ENCODE assay signal across 7 mouse cellular contexts in genomic region chr4:116707666-116708065, GRCm38 (mm10). TPM values are rescaled to one million over a fixed set of nuclear protein-coding genes. Genes with fewer than 3 reads are reported as not detected.
DNase-seq lines count a peak whose midpoint lies in the region; ATAC-seq and TF ChIP-seq lines count a peak whose summit lies in the region.

No protein-coding gene starts in this region.

- no peaks in the 10 kb centered on the region for H3K27me3 ChIP-seq in lung, embryonic 15.5 days
- H3K27me3 ChIP-seq in hindbrain, embryonic 10.5 days (ENCODE audit: insufficient read depth, poor library complexity, severe bottlenecking), result no peaks in the 10 kb centered on the region
- no peaks in the 10 kb centered on the region for H3K27me3 ChIP-seq in liver, postnatal 0 days (ENCODE audit: insufficient read depth, low read length)

- no peaks in the 10 kb centered on the region for H3K9me3 ChIP-seq in lung, embryonic 15.5 days
- H3K9me3 ChIP-seq in hindbrain, embryonic 10.5 days, result no peaks in the 10 kb centered on the region
- H3K9me3 ChIP-seq in liver, postnatal 0 days (ENCODE audit: low read length), result no peaks in the 10 kb centered on the region

- TF ChIP-seq CTCF in cortical plate, adult 2 months (IDR thresholded peaks at IDR 0.05; ENCODE audit: extremely low read depth, insufficient read depth, low read length), result no peak
- no peak for TF ChIP-seq CTCF in liver, postnatal 0 days (IDR thresholded peaks at IDR 0.05; ENCODE audit: low read depth)

- DNase-seq in lung, adult 18-20 months, result no peak
- DNase-seq in hindbrain, embryonic 10.5 days (ENCODE audit: low spot score), result peak; percentile 5
- DNase-seq in liver, postnatal 0 days, result no peak
- no peak for DNase-seq in thymus, postnatal 0 days (ENCODE audit: low spot score)
- no peak for DNase-seq in kidney, postnatal 14 days

- no peak for TF ChIP-seq EP300 in liver, postnatal 0 days (IDR thresholded peaks at IDR 0.05; ENCODE audit: low read depth)

- H3K4me1 ChIP-seq in lung, embryonic 15.5 days, result peaks cover 13% of the 10 kb centered on the region; the same call in 1 of the 2 replicates
- no peaks in the 10 kb centered on the region for H3K4me1 ChIP-seq in cortical plate, adult 2 months (ENCODE audit: control insufficient read depth, insufficient read depth, low read length)
- peaks cover 20% of the 10 kb centered on the region for H3K4me1 ChIP-seq in hindbrain, embryonic 10.5 days (replicated peaks)
- peaks cover 14% of the 10 kb centered on the region for H3K4me1 ChIP-seq in liver, postnatal 0 days (ENCODE audit: insufficient read depth)

- peaks cover 11% of the 10 kb centered on the region; the same call in 1 of the 2 replicates for H3K36me3 ChIP-seq in lung, embryonic 15.5 days
- H3K36me3 ChIP-seq in hindbrain, embryonic 10.5 days, result peaks cover 26% of the 10 kb centered on the region
- peaks cover 6% of the 10 kb centered on the region; the same call in 1 of the 2 replicates for H3K36me3 ChIP-seq in liver, postnatal 0 days (replicated peaks; ENCODE audit: insufficient read depth, low read length)

- peak overlapping the region; percentile 72 for H3K4me3 ChIP-seq in lung, embryonic 15.5 days
- H3K4me3 ChIP-seq in cortical plate, adult 2 months (ENCODE audit: insufficient read depth, low read length), result peak overlapping the region; percentile 51
- peak overlapping the region; percentile 67 for H3K4me3 ChIP-seq in hindbrain, embryonic 10.5 days
- peak overlapping the region; percentile 56 for H3K4me3 ChIP-seq in liver, postnatal 0 days (ENCODE audit: low read depth, low read length)

- 14% methylated on average over 9 of the region's 9 CpGs for WGBS in lung, embryonic 15.5 days
- WGBS in hindbrain, embryonic 10.5 days, result 30% methylated on average over 9 of the region's 9 CpGs
- 11% methylated on average over 9 of the region's 9 CpGs for WGBS in liver, postnatal 0 days (ENCODE audit: insufficient replicate concordance)

- no peak for ATAC-seq in lung, embryonic 15.5 days (ENCODE audit: borderline replicate concordance, extremely low read depth, low FRiP score, low TSS enrichment)
- ATAC-seq in liver, postnatal 0 days, result no peak

- TF ChIP-seq POLR2A in cortical plate, adult 2 months (IDR thresholded peaks at IDR 0.05; ENCODE audit: extremely low read depth, insufficient read depth, low read length), result 0 out of 2 replicates have a peak, but pooled peaks have one; percentile 9

- peak overlapping the region; percentile 76 for H3K4me2 ChIP-seq in lung, embryonic 15.5 days
- peak overlapping the region; percentile 74 for H3K4me2 ChIP-seq in liver, postnatal 0 days (ENCODE audit: low read depth, low read length)

- no peak overlapping the region for H3K27ac ChIP-seq in lung, embryonic 15.5 days
- H3K27ac ChIP-seq in cortical plate, adult 2 months (ENCODE audit: insufficient read depth, low read length), result peak overlapping the region; percentile 50
- H3K27ac ChIP-seq in hindbrain, embryonic 10.5 days, result peak overlapping the region; percentile 88
- 0 out of 2 replicates have a peak overlapping the region, but pooled peaks have one; percentile 57 for H3K27ac ChIP-seq in liver, postnatal 0 days (ENCODE audit: low read depth)

- peak overlapping the region; percentile 76 for H3K9ac ChIP-seq in lung, embryonic 15.5 days
- peak overlapping the region; percentile 73 for H3K9ac ChIP-seq in liver, postnatal 0 days (replicated peaks)

RNA-seq across cellular contexts. Expression of gene Mmachc, which starts 0.5 kb away (rescaled TPM):
- 24.7 and 24.9 TPM in 2 replicates for polyA plus RNA-seq in lung, embryonic 15.5 days (2015; fragmentation: Nextera tagmentation; extraction: Ambion mirVana)
- polyA plus RNA-seq in cortical plate, adult 2 months (2012; rRNA removed), result 15.6 and 18.7 TPM in 2 replicates
- polyA plus RNA-seq in hindbrain, embryonic 10.5 days (2016; fragmentation: Nextera tagmentation; extraction: Ambion mirVana), result 38.0 and 40.5 TPM in 2 replicates
- polyA plus RNA-seq in liver, postnatal 0 days (2015; fragmentation: Nextera tagmentation; extraction: Ambion mirVana), result 10.8 and 10.9 TPM in 2 replicates
- polyA plus RNA-seq in thymus, postnatal 0 days (2015; fragmentation: Nextera tagmentation; extraction: Ambion mirVana), result 12.0 and 13.6 TPM in 2 replicates

RNA-seq across cellular contexts. Expression of gene Ccdc163, which starts 0.6 kb away (rescaled TPM):
- 31.7 and 33.8 TPM in 2 replicates for polyA plus RNA-seq in lung, embryonic 15.5 days (2015; fragmentation: Nextera tagmentation; extraction: Ambion mirVana)
- polyA plus RNA-seq in cortical plate, adult 2 months (2012; rRNA removed), result 19.3 and 19.8 TPM in 2 replicates
- polyA plus RNA-seq in hindbrain, embryonic 10.5 days (2016; fragmentation: Nextera tagmentation; extraction: Ambion mirVana), result 33.1 and 37.4 TPM in 2 replicates
- polyA plus RNA-seq in liver, postnatal 0 days (2015; fragmentation: Nextera tagmentation; extraction: Ambion mirVana), result 6.1 and 8.4 TPM in 2 replicates
- polyA plus RNA-seq in thymus, postnatal 0 days (2015; fragmentation: Nextera tagmentation; extraction: Ambion mirVana), result 21.5 and 23.7 TPM in 2 replicates

RNA-seq across cellular contexts. Expression of gene Tesk2, which starts 13.1 kb away (rescaled TPM):
- polyA plus RNA-seq in lung, embryonic 15.5 days (2015; fragmentation: Nextera tagmentation; extraction: Ambion mirVana), result 6.7 and 7.6 TPM in 2 replicates
- 6.8 and 7.5 TPM in 2 replicates for polyA plus RNA-seq in cortical plate, adult 2 months (2012; rRNA removed)
- 7.7 and 8.1 TPM in 2 replicates for polyA plus RNA-seq in hindbrain, embryonic 10.5 days (2016; fragmentation: Nextera tagmentation; extraction: Ambion mirVana)
- polyA plus RNA-seq in liver, postnatal 0 days (2015; fragmentation: Nextera tagmentation; extraction: Ambion mirVana), result 5.8 and 6.2 TPM in 2 replicates
- polyA plus RNA-seq in thymus, postnatal 0 days (2015; fragmentation: Nextera tagmentation; extraction: Ambion mirVana), result 4.3 and 4.7 TPM in 2 replicates

RNA-seq across cellular contexts. Expression of gene Prdx1, which starts 22.3 kb away (rescaled TPM):
- polyA plus RNA-seq in lung, embryonic 15.5 days (2015; fragmentation: Nextera tagmentation; extraction: Ambion mirVana), result 1,493 and 1,538 TPM in 2 replicates
- 222 and 249 TPM in 2 replicates for polyA plus RNA-seq in cortical plate, adult 2 months (2012; rRNA removed)
- polyA plus RNA-seq in hindbrain, embryonic 10.5 days (2016; fragmentation: Nextera tagmentation; extraction: Ambion mirVana), result 1,211 and 1,387 TPM in 2 replicates
- polyA plus RNA-seq in liver, postnatal 0 days (2015; fragmentation: Nextera tagmentation; extraction: Ambion mirVana), result 2,167 and 2,192 TPM in 2 replicates
- 1,118 and 1,206 TPM in 2 replicates for polyA plus RNA-seq in thymus, postnatal 0 days (2015; fragmentation: Nextera tagmentation; extraction: Ambion mirVana)

RNA-seq across cellular contexts. Expression of gene Akr1a1, which starts 56.2 kb away (rescaled TPM):
- 820 and 831 TPM in 2 replicates for polyA plus RNA-seq in lung, embryonic 15.5 days (2015; fragmentation: Nextera tagmentation; extraction: Ambion mirVana)
- 519 and 547 TPM in 2 replicates for polyA plus RNA-seq in cortical plate, adult 2 months (2012; rRNA removed)
- 559 and 600 TPM in 2 replicates for polyA plus RNA-seq in hindbrain, embryonic 10.5 days (2016; fragmentation: Nextera tagmentation; extraction: Ambion mirVana)
- 320 and 321 TPM in 2 replicates for polyA plus RNA-seq in liver, postnatal 0 days (2015; fragmentation: Nextera tagmentation; extraction: Ambion mirVana)
- 624 and 637 TPM in 2 replicates for polyA plus RNA-seq in thymus, postnatal 0 days (2015; fragmentation: Nextera tagmentation; extraction: Ambion mirVana)
